Mouse (Mus musculus) neural tube, embryonic 13.5 days (tissue): Measurements from ENCODE around the gene Ckap5. TPM values are rescaled to one million over a fixed set of nuclear protein-coding genes. Genes with fewer than 3 reads are reported as not detected.

ENCODE experiments used
- ATAC-seq: fragments of 200-750 bp; cut with Nextera tagmentation; 2 replicates; pipeline ENCODE4 v1.8.0; 2017; ENCODE audit warnings: low read depth, mild to moderate bottlenecking, moderate TSS enrichment, moderate library complexity
- H3K27ac ChIP-seq: fragments of 300-500 bp; sonication (generic); replicated peaks from 2 replicates; pipeline ENCODE4 v1.5.1; 2015; ENCODE audit warnings: moderate library complexity, mild to moderate bottlenecking, inconsistent platforms
- H3K27me3 ChIP-seq: fragments of 300-500 bp; sonication (generic); 2 replicates; pipeline ENCODE4 v1.6.1; 2015; ENCODE audit warnings: mild to moderate bottlenecking, inconsistent platforms
- H3K36me3 ChIP-seq: fragments of 300-500 bp; sonication (generic); 2 replicates; pipeline ENCODE4 v1.6.1; 2015; ENCODE audit warnings: mild to moderate bottlenecking, inconsistent platforms
- H3K4me1 ChIP-seq: fragments of 300-500 bp; sonication (generic); replicated peaks from 2 replicates; pipeline ENCODE4 v1.6.1; 2015; ENCODE audit warnings: inconsistent platforms
- H3K4me2 ChIP-seq: fragments of 300-500 bp; sonication (generic); 2 replicates; pipeline ENCODE4 v1.6.1; 2015; ENCODE audit warnings: inconsistent platforms, mild to moderate bottlenecking, moderate library complexity
- H3K4me3 ChIP-seq: fragments of 300-500 bp; sonication (generic); 2 replicates; pipeline ENCODE4 v1.5.1; 2015; ENCODE audit warnings: mild to moderate bottlenecking, inconsistent platforms
- H3K9ac ChIP-seq: fragments of 300-500 bp; sonication (generic); 2 replicates; pipeline ENCODE4 v1.6.1; 2015; ENCODE audit warnings: moderate library complexity, mild to moderate bottlenecking, inconsistent platforms
- H3K9me3 ChIP-seq: fragments of 300-500 bp; sonication (generic); 2 replicates; pipeline ENCODE4 v1.6.1; 2016; ENCODE audit warnings: inconsistent platforms
- WGBS: fragments of 180-500 bp; shearing (Covaris S2); methylation state at CpG from one replicate; pipeline ENCODE4 v1.1.7; 2015; 5-methylcytosine and 5-hydroxymethylcytosine counted together
- polyA plus RNA-seq: library from polyadenylated mRNA; unstranded; fragments of >200 nt; fragmentation: Nextera tagmentation; extraction: Ambion mirVana; gene quantifications from 2 replicates; pipeline ENCODE4 v1.2.1, GENCODE M21; 2015

The Ckap5 gene
- polyA plus RNA-seq, 1 experiment from 2014 or later, result 102 TPM

GRCm38 (mm10) chr2:91660981-91661380 lies 134.4 kb downstream of the Ckap5 start:
- Histone ChIP-seq H3K4me3 (no peak overlapping the region), H3K4me1 (no peaks in the 10 kb centered on the region), H3K27ac (no peak overlapping the region), H3K36me3 (peaks cover 90% of the 10 kb centered on the region), H3K4me2 (no peak overlapping the region), H3K9ac (no peak overlapping the region), H3K9me3 (no peaks in the 10 kb centered on the region), H3K27me3 (no peaks in the 10 kb centered on the region)
- 92% methylated on average over 6 of the region's 6 CpGs for WGBS
- no peak for ATAC-seq

GRCm38 (mm10) chr2:91664780-91665179 lies 138.2 kb downstream of the Ckap5 start:
- no peak overlapping the region for H3K27ac ChIP-seq
- no peak overlapping the region for H3K4me2 ChIP-seq
- peaks cover 90% of the 10 kb centered on the region for H3K36me3 ChIP-seq
- no peaks in the 10 kb centered on the region for H3K9me3 ChIP-seq
- H3K27me3 ChIP-seq, result no peaks in the 10 kb centered on the region
- no peaks in the 10 kb centered on the region for H3K4me1 ChIP-seq
- ATAC-seq, result no peak
- H3K9ac ChIP-seq, result no peak overlapping the region
- H3K4me3 ChIP-seq, result no peak overlapping the region

- 96% methylated on average over 6 of the region's 6 CpGs for WGBS
- Histone ChIP-seq H3K4me2 (no peak overlapping the region), H3K27me3 (no peaks in the 10 kb centered on the region), H3K4me3 (no peak overlapping the region), H3K36me3 (peaks cover 94% of the 10 kb centered on the region), H3K27ac (no peak overlapping the region), H3K9me3 (no peaks in the 10 kb centered on the region), H3K4me1 (no peaks in the 10 kb centered on the region), H3K9ac (no peak overlapping the region)
- ATAC-seq, result no peak
These were observed 139.9 kb downstream of the Ckap5 start for GRCm38 (mm10) chr2:91666386-91666910.

- Histone ChIP-seq H3K27me3 (no peaks in the 10 kb centered on the region), H3K4me1 (no peaks in the 10 kb centered on the region), H3K36me3 (peaks cover 97% of the 10 kb centered on the region), H3K4me2 (no peak overlapping the region), H3K27ac (no peak overlapping the region), H3K9ac (no peak overlapping the region), H3K4me3 (no peak overlapping the region), H3K9me3 (no peaks in the 10 kb centered on the region)
- no peak for ATAC-seq
- WGBS, result 86% methylated on average over 2 of the region's 2 CpGs
These were observed 141.2 kb downstream of the Ckap5 start for GRCm38 (mm10) chr2:91667747-91668146.

- Histone ChIP-seq H3K27me3 (no peaks in the 10 kb centered on the region), H3K4me3 (no peak overlapping the region), H3K9me3 (no peaks in the 10 kb centered on the region), H3K4me1 (no peaks in the 10 kb centered on the region), H3K4me2 (no peak overlapping the region), H3K27ac (no peak overlapping the region), H3K36me3 (peaks cover 96% of the 10 kb centered on the region), H3K9ac (no peak overlapping the region)
- WGBS, result 92% methylated on average over 8 of the region's 8 CpGs
- ATAC-seq, result no peak
These were observed 142.8 kb downstream of the Ckap5 start for GRCm38 (mm10) chr2:91669326-91669725.

- no peaks in the 10 kb centered on the region for H3K27me3 ChIP-seq
- 96% methylated on average over 6 of the region's 6 CpGs for WGBS
- no peak overlapping the region for H3K4me3 ChIP-seq
- no peaks in the 10 kb centered on the region for H3K9me3 ChIP-seq
- ATAC-seq, result no peak
- H3K4me2 ChIP-seq, result no peak overlapping the region
- no peak overlapping the region for H3K9ac ChIP-seq
- H3K36me3 ChIP-seq, result peaks cover 96% of the 10 kb centered on the region
- no peak overlapping the region for H3K27ac ChIP-seq
- no peaks in the 10 kb centered on the region for H3K4me1 ChIP-seq
These were observed 143.5 kb downstream of the Ckap5 start for GRCm38 (mm10) chr2:91670038-91670437.

Other genes starting within 250 kb of the Ckap5 start
- gene 1110051M20Rik, start 82.1 kb upstream of the Ckap5 start, polyA plus RNA-seq, result 124 and 130 TPM in 2 replicates
- 5.1 and 5.8 TPM in 2 replicates for gene Lrp4, start 69.3 kb upstream of the Ckap5 start, polyA plus RNA-seq
- 0.20 and 0.34 TPM in 2 replicates for gene F2, start 109.7 kb downstream of the Ckap5 start, polyA plus RNA-seq
- 11.3 and 12.9 TPM in 2 replicates for gene Zfp408, start 123.0 kb downstream of the Ckap5 start, polyA plus RNA-seq
- 87.2 and 90.6 TPM in 2 replicates for gene Arhgap1, start 123.1 kb downstream of the Ckap5 start, polyA plus RNA-seq
- gene Atg13, start 183.8 kb downstream of the Ckap5 start, polyA plus RNA-seq, result 36.0 and 36.2 TPM in 2 replicates
- gene Harbi1, start 184.1 kb downstream of the Ckap5 start, polyA plus RNA-seq, result 19.5 and 22.4 TPM in 2 replicates
- 21.0 and 22.9 TPM in 2 replicates for gene Ambra1, start 203.4 kb downstream of the Ckap5 start, polyA plus RNA-seq